Mouse (Mus musculus) heart, embryonic 13.5 days (tissue): Measurements from ENCODE around the gene Them7. TPM values are rescaled to one million over a fixed set of nuclear protein-coding genes. Genes with fewer than 3 reads are reported as not detected.

Experiments used
- ATAC-seq: fragments of 200-750 bp; cut with Nextera tagmentation; 2 replicates; pipeline ENCODE4 v1.8.0; 2017; ENCODE audit warnings: moderate TSS enrichment; ENCODE audit not compliant: insufficient number of reproducible peaks, low FRiP score, low TSS enrichment; ENCODE audit errors: extremely low read depth
- H3K27ac ChIP-seq: fragments of 300-500 bp; sonication (generic); replicated peaks from 2 replicates; pipeline ENCODE4 v1.5.1; 2015; ENCODE audit warnings: moderate library complexity, mild to moderate bottlenecking, inconsistent platforms
- H3K27me3 ChIP-seq: fragments of 300-500 bp; sonication (generic); replicated peaks from 2 replicates; pipeline ENCODE4 v1.6.1; 2015; ENCODE audit warnings: mild to moderate bottlenecking, inconsistent platforms
- H3K36me3 ChIP-seq: fragments of 300-500 bp; sonication (generic); 2 replicates; pipeline ENCODE4 v1.6.1; 2015; ENCODE audit warnings: mild to moderate bottlenecking, inconsistent platforms
- H3K4me1 ChIP-seq: fragments of 300-500 bp; sonication (generic); 2 replicates; pipeline ENCODE4 v1.6.1; 2015; ENCODE audit warnings: inconsistent platforms
- H3K4me2 ChIP-seq: fragments of 300-500 bp; sonication (generic); 2 replicates; pipeline ENCODE4 v1.6.1; 2015; ENCODE audit warnings: inconsistent platforms, mild to moderate bottlenecking, moderate library complexity
- H3K4me3 ChIP-seq: fragments of 300-500 bp; sonication (generic); 2 replicates; pipeline ENCODE4 v1.5.1; 2015; ENCODE audit warnings: moderate library complexity, mild to moderate bottlenecking, inconsistent platforms
- H3K9ac ChIP-seq: fragments of 300-500 bp; sonication (generic); 2 replicates; pipeline ENCODE4 v1.6.1; 2015; ENCODE audit warnings: inconsistent platforms, mild to moderate bottlenecking, moderate library complexity
- H3K9me3 ChIP-seq: fragments of 300-500 bp; sonication (generic); 2 replicates; pipeline ENCODE4 v1.6.1; 2016; ENCODE audit warnings: inconsistent platforms
- WGBS: fragments of 180-500 bp; shearing (Covaris S2); methylation state at CpG from one replicate; pipeline ENCODE4 v1.1.7; 2015; ENCODE audit warnings: mixed read lengths; 5-methylcytosine and 5-hydroxymethylcytosine counted together
- polyA plus RNA-seq: library from polyadenylated mRNA; unstranded; fragments of >200 nt; fragmentation: Nextera tagmentation; extraction: Ambion mirVana; gene quantifications from 2 replicates; pipeline ENCODE4 v1.2.1, GENCODE M21; 2015

Them7 gene
- polyA plus RNA-seq, 1 experiment from 2014 or later, result 1.2 TPM

GRCm38 (mm10) chr2:105311414-105311813 lies 87.3 kb downstream of the Them7 start:
- ATAC-seq, result no peak
- Histone ChIP-seq H3K4me1 (peaks cover 9% of the 10 kb centered on the region), H3K4me2 (peak overlapping the region; percentile 51), H3K27ac (no peak overlapping the region), H3K4me3 (0 out of 2 replicates have a peak overlapping the region, but pooled peaks have one; percentile 12), H3K36me3 (no peaks in the 10 kb centered on the region), H3K9me3 (no peaks in the 10 kb centered on the region), H3K27me3 (peaks cover 16% of the 10 kb centered on the region), H3K9ac (no peak overlapping the region)
- WGBS, result 30% methylated on average over 13 of the region's 13 CpGs

- H3K36me3 ChIP-seq, result no peaks in the 10 kb centered on the region
- H3K9me3 ChIP-seq, result no peaks in the 10 kb centered on the region
- WGBS, result 6% methylated on average over 7 of the region's 7 CpGs
- peaks cover 16% of the 10 kb centered on the region for H3K27me3 ChIP-seq
- H3K4me1 ChIP-seq, result peaks cover 9% of the 10 kb centered on the region
- H3K4me3 ChIP-seq, result 0 out of 2 replicates have a peak overlapping the region, but pooled peaks have one; percentile 12
- peak overlapping the region; percentile 51 for H3K4me2 ChIP-seq
- no peak overlapping the region for H3K27ac ChIP-seq
- ATAC-seq, result no peak
- peak overlapping the region; percentile 11; the same call in 1 of the 2 replicates for H3K9ac ChIP-seq
These were observed 87.9 kb downstream of the Them7 start for GRCm38 (mm10) chr2:105311991-105312390.

GRCm38 (mm10) chr2:105313077-105313476 lies 89.0 kb downstream of the Them7 start:
- no peak for ATAC-seq
- H3K4me2 ChIP-seq, result no peak overlapping the region
- WGBS, result 52% methylated on average over 3 of the region's 3 CpGs

GRCm38 (mm10) chr2:105317556-105318184 lies 93.5 kb downstream of the Them7 start:
- Histone ChIP-seq H3K36me3 (no peaks in the 10 kb centered on the region), H3K27me3 (peaks cover 8% of the 10 kb centered on the region), H3K4me1 (no peaks in the 10 kb centered on the region), H3K4me3 (no peak overlapping the region), H3K27ac (no peak overlapping the region), H3K4me2 (no peak overlapping the region), H3K9me3 (no peaks in the 10 kb centered on the region), H3K9ac (no peak overlapping the region)
- ATAC-seq, result no peak
- 67% methylated on average over 13 of the region's 13 CpGs for WGBS

More at GRCm38 (mm10) chr2:105313077-105313476, 89.0 kb downstream of the Them7 start:
- Histone ChIP-seq H3K27me3 (peaks cover 16% of the 10 kb centered on the region), H3K9me3 (no peaks in the 10 kb centered on the region), H3K9ac (no peak overlapping the region), H3K36me3 (no peaks in the 10 kb centered on the region), H3K4me1 (peaks cover 9% of the 10 kb centered on the region), H3K4me3 (no peak overlapping the region), H3K27ac (no peak overlapping the region)

- no peaks in the 10 kb centered on the region for H3K4me1 ChIP-seq
- 79% methylated on average over 5 of the region's 5 CpGs for WGBS
- no peak for ATAC-seq
- no peak overlapping the region for H3K9ac ChIP-seq
- H3K4me2 ChIP-seq, result no peak overlapping the region
- H3K27ac ChIP-seq, result no peak overlapping the region
- no peaks in the 10 kb centered on the region for H3K36me3 ChIP-seq
- no peaks in the 10 kb centered on the region for H3K9me3 ChIP-seq
- no peaks in the 10 kb centered on the region for H3K27me3 ChIP-seq
- H3K4me3 ChIP-seq, result no peak overlapping the region
These were observed 101.9 kb downstream of the Them7 start for GRCm38 (mm10) chr2:105326067-105326466.

GRCm38 (mm10) chr2:105330024-105330423 lies 105.9 kb downstream of the Them7 start:
- ATAC-seq, result no peak
- H3K9me3 ChIP-seq, result no peaks in the 10 kb centered on the region
- no peaks in the 10 kb centered on the region for H3K36me3 ChIP-seq
- H3K4me3 ChIP-seq, result no peak overlapping the region
- H3K27me3 ChIP-seq, result peaks cover 16% of the 10 kb centered on the region; the same call in 1 of the 2 replicates
- H3K9ac ChIP-seq, result no peak overlapping the region
- H3K4me1 ChIP-seq, result peaks cover 3% of the 10 kb centered on the region
- 83% methylated on average over 4 of the region's 4 CpGs for WGBS
- no peak overlapping the region for H3K27ac ChIP-seq
- H3K4me2 ChIP-seq, result no peak overlapping the region

GRCm38 (mm10) chr2:105333107-105333506 lies 109.0 kb downstream of the Them7 start:
- Histone ChIP-seq H3K27ac (no peak overlapping the region), H3K4me1 (peaks cover 11% of the 10 kb centered on the region), H3K9ac (no peak overlapping the region), H3K27me3 (peaks cover 31% of the 10 kb centered on the region; the same call in 1 of the 2 replicates), H3K4me2 (no peak overlapping the region), H3K4me3 (no peak overlapping the region), H3K9me3 (no peaks in the 10 kb centered on the region), H3K36me3 (no peaks in the 10 kb centered on the region)
- no peak for ATAC-seq
- WGBS, result 57% methylated on average over 8 of the region's 8 CpGs

- WGBS, result 45% methylated on average over 10 of the region's 10 CpGs
- no peak for ATAC-seq
- no peak overlapping the region for H3K9ac ChIP-seq
- no peak overlapping the region for H3K27ac ChIP-seq
- H3K4me2 ChIP-seq, result no peak overlapping the region
- H3K36me3 ChIP-seq, result no peaks in the 10 kb centered on the region
- peaks cover 11% of the 10 kb centered on the region for H3K4me1 ChIP-seq
- no peaks in the 10 kb centered on the region for H3K9me3 ChIP-seq
- peaks cover 31% of the 10 kb centered on the region; the same call in 1 of the 2 replicates for H3K27me3 ChIP-seq
- no peak overlapping the region for H3K4me3 ChIP-seq
These were observed 110.0 kb downstream of the Them7 start for GRCm38 (mm10) chr2:105333976-105334713.

GRCm38 (mm10) chr2:105335661-105336060 lies 111.5 kb downstream of the Them7 start:
- H3K9me3 ChIP-seq, result no peaks in the 10 kb centered on the region

GRCm38 (mm10) chr2:105336314-105337027 lies 112.4 kb downstream of the Them7 start:
- no peak overlapping the region for H3K4me3 ChIP-seq
- H3K4me2 ChIP-seq, result no peak overlapping the region
- H3K9ac ChIP-seq, result no peak overlapping the region
- no peak overlapping the region for H3K27ac ChIP-seq
- no peaks in the 10 kb centered on the region for H3K36me3 ChIP-seq
- H3K9me3 ChIP-seq, result no peaks in the 10 kb centered on the region
- H3K4me1 ChIP-seq, result peaks cover 11% of the 10 kb centered on the region
- no peak for ATAC-seq
- peaks cover 29% of the 10 kb centered on the region; the same call in 1 of the 2 replicates for H3K27me3 ChIP-seq
- WGBS, result 37% methylated on average over 12 of the region's 12 CpGs

More at GRCm38 (mm10) chr2:105335661-105336060, 111.5 kb downstream of the Them7 start:
- Histone ChIP-seq H3K4me3 (no peak overlapping the region), H3K4me2 (no peak overlapping the region), H3K4me1 (peaks cover 11% of the 10 kb centered on the region), H3K9ac (no peak overlapping the region), H3K27ac (no peak overlapping the region), H3K36me3 (no peaks in the 10 kb centered on the region), H3K27me3 (peaks cover 31% of the 10 kb centered on the region; the same call in 1 of the 2 replicates)
- WGBS, result 64% methylated on average over 2 of the region's 2 CpGs
- no peak for ATAC-seq
